Mouse (Mus musculus) CH12.LX (cell line): Measurements from ENCODE around the gene Sit1. TPM values are rescaled to one million over a fixed set of nuclear protein-coding genes. Genes with fewer than 3 reads are reported as not detected.

Experiments used
- DNase-seq: peaks from one replicate; pipeline ENCODE4 v3.0.0-alpha.2; 2013; ENCODE audit errors: extremely low read depth
- H3K27ac ChIP-seq: 2 replicates; pipeline ENCODE4 v1.5.1; 2012; ENCODE audit warnings: low read depth, mild to moderate bottlenecking, control low read depth, moderate library complexity; ENCODE audit not compliant: insufficient read depth
- H3K27me3 ChIP-seq: replicated peaks from 2 replicates; pipeline ENCODE3; 2012; ENCODE audit warnings: inconsistent platforms
- H3K36me3 ChIP-seq, 2 experiments: replicated peaks in 1 of 2; 2 replicates each; pipeline versions ENCODE3 to v1.6.1; 2012; ENCODE audit warnings: inconsistent platforms in 1 of 2, low read length in 1 of 2, mild to moderate bottlenecking in 1 of 2, mixed read lengths in 1 of 2, moderate library complexity in 1 of 2; ENCODE audit not compliant: control insufficient read depth in 1 of 2, insufficient read depth in 1 of 2
- H3K4me1 ChIP-seq, 2 experiments: 2 replicates each; pipeline ENCODE4 v1.6.1; 2012; ENCODE audit warnings: inconsistent platforms in 1 of 2, moderate library complexity in 1 of 2; ENCODE audit not compliant: insufficient read depth in 2 of 2, control insufficient read depth in 1 of 2
- H3K4me2 ChIP-seq: 2 replicates; pipeline ENCODE4 v1.6.1; 2012; ENCODE audit warnings: low read depth, mild to moderate bottlenecking, control low read depth; ENCODE audit not compliant: poor library complexity, insufficient read depth, severe bottlenecking
- H3K4me3 ChIP-seq, 3 experiments: fragments of 150-350 bp in 1 of 3; sonication (generic) in 1 of 3; replicated peaks in 1 of 3; 2 replicates each; pipeline versions ENCODE3 to v1.5.1; 2011 to 2012; ENCODE audit warnings: low read depth in 2 of 3, low read length in 2 of 3, mild to moderate bottlenecking in 2 of 3, moderate library complexity in 2 of 3, control low read depth in 1 of 3, improper control_type of control experiment in 1 of 3, inconsistent platforms in 1 of 3, mixed read lengths in 1 of 3; ENCODE audit not compliant: poor library complexity in 1 of 3
- H3K79me2 ChIP-seq: replicated peaks from 2 replicates; pipeline ENCODE4 v1.6.1; 2012; ENCODE audit warnings: mild to moderate bottlenecking, moderate library complexity; ENCODE audit not compliant: control insufficient read depth, poor library complexity, insufficient read depth, severe bottlenecking; ENCODE audit errors: extremely low read depth
- H3K9ac ChIP-seq: 2 replicates; pipeline ENCODE4 v1.6.1; 2012; ENCODE audit warnings: low read depth, mild to moderate bottlenecking, control low read depth, moderate library complexity; ENCODE audit not compliant: insufficient read depth
- H3K9me3 ChIP-seq: replicated peaks from 2 replicates; pipeline ENCODE3; 2012; ENCODE audit warnings: low read length, inconsistent platforms, mixed read lengths
- CTCF ChIP-seq, 2 experiments: IDR thresholded peaks in 1 of 2; conservative IDR thresholded peaks in 1 of 2; 2 replicates each; pipeline ENCODE4 v1.5.1; 2011 to 2012; ENCODE audit warnings: low read depth in 2 of 2, low read length in 2 of 2, improper control_type of control experiment in 1 of 2, inconsistent platforms in 1 of 2, mild to moderate bottlenecking in 1 of 2, moderate library complexity in 1 of 2
- E2F4 ChIP-seq: IDR thresholded peaks from 2 replicates; pipeline ENCODE4 v1.6.1; 2011; ENCODE audit warnings: low read depth, low read length, improper control_type of control experiment; ENCODE audit not compliant: insufficient replicate concordance
- EP300 ChIP-seq: IDR thresholded peaks from 2 replicates; pipeline ENCODE4 v1.6.1; 2011; ENCODE audit warnings: low read length, improper control_type of control experiment
- ETS1 ChIP-seq: conservative IDR thresholded peaks from 2 replicates; pipeline ENCODE4 v1.6.1; 2012; ENCODE audit warnings: low read depth, mild to moderate bottlenecking, inconsistent platforms, low read length, improper control_type of control experiment, moderate library complexity
- HCFC1 ChIP-seq: IDR thresholded peaks from 2 replicates; pipeline ENCODE4 v1.6.1; 2012; ENCODE audit warnings: low read depth, mild to moderate bottlenecking, inconsistent platforms, low read length, improper control_type of control experiment
- JUN ChIP-seq: IDR thresholded peaks from 2 replicates; pipeline ENCODE4 v1.6.1; 2011; ENCODE audit warnings: low read depth, mild to moderate bottlenecking, low read length, improper control_type of control experiment, moderate library complexity; ENCODE audit not compliant: insufficient read depth
- JUND ChIP-seq: conservative IDR thresholded peaks from 2 replicates; pipeline ENCODE4 v1.6.1; 2011; ENCODE audit warnings: low read depth, low read length, improper control_type of control experiment
- MAFK ChIP-seq: IDR thresholded peaks from 2 replicates; pipeline ENCODE4 v1.6.1; 2011; ENCODE audit warnings: low read length, improper control_type of control experiment; ENCODE audit not compliant: insufficient replicate concordance
- MAX ChIP-seq: IDR thresholded peaks from 2 replicates; pipeline ENCODE4 v1.6.1; 2011; ENCODE audit warnings: low read length, improper control_type of control experiment
- MXI1 ChIP-seq: IDR thresholded peaks from 2 replicates; pipeline ENCODE4 v1.6.1; 2011; ENCODE audit warnings: mild to moderate bottlenecking, low read depth, low read length, improper control_type of control experiment
- POLR2A ChIP-seq: IDR thresholded peaks from 2 replicates; pipeline ENCODE4 v1.6.1; 2011; ENCODE audit warnings: low read depth, mild to moderate bottlenecking, improper control_type of control experiment, low read length
- RCOR1 ChIP-seq: conservative IDR thresholded peaks from 2 replicates; pipeline ENCODE4 v1.6.1; 2012; ENCODE audit warnings: low read depth, mild to moderate bottlenecking, inconsistent platforms, low read length, improper control_type of control experiment
- SMC3 ChIP-seq: IDR thresholded peaks from 2 replicates; pipeline ENCODE4 v1.6.1; 2011; ENCODE audit warnings: low read depth, low read length, improper control_type of control experiment
- TCF12 ChIP-seq: IDR thresholded peaks from 2 replicates; pipeline ENCODE4 v1.6.1; 2014; ENCODE audit warnings: low read depth, mild to moderate bottlenecking, inconsistent platforms, low read length, improper control_type of control experiment
- UBTF ChIP-seq: IDR thresholded peaks from 2 replicates; pipeline ENCODE4 v1.6.1; 2012; ENCODE audit warnings: low read depth, mild to moderate bottlenecking, inconsistent platforms, low read length, improper control_type of control experiment, moderate library complexity
- USF1 ChIP-seq: IDR thresholded peaks from 2 replicates; pipeline ENCODE4 v1.6.1; 2014; ENCODE audit warnings: low read depth, mild to moderate bottlenecking, inconsistent platforms, low read length, improper control_type of control experiment
- USF2 ChIP-seq: conservative IDR thresholded peaks from 2 replicates; pipeline ENCODE4 v1.6.1; 2011; ENCODE audit warnings: low read depth, low read length, improper control_type of control experiment
- ZC3H11A ChIP-seq: IDR thresholded peaks from 2 replicates; pipeline ENCODE4 v1.6.1; 2012; ENCODE audit warnings: low read depth, mild to moderate bottlenecking, inconsistent platforms, low read length, improper control_type of control experiment
- ZNF384 ChIP-seq: IDR thresholded peaks from 2 replicates; pipeline ENCODE4 v1.6.1; 2012; ENCODE audit warnings: low read depth, low read length, improper control_type of control experiment, inconsistent platforms
- dilution Hi-C: fragments of 300-500 bp; cut with MboI; formaldehyde crosslinking; loops from 2 replicates; pipeline ENCODE4 v1.14.3; 2020; ENCODE audit warnings: low sequenced_read_pairs; ENCODE audit not compliant: extremely low pct_unique_long_range_greater_than_20kb, extremely low pct_ligation_motif_present
- in situ Hi-C: fragments of 300-500 bp; cut with MboI; formaldehyde crosslinking; loops from 3 replicates; pipeline ENCODE4 v1.14.3; 2019; ENCODE audit warnings: low sequenced_read_pairs, low pct_ligation_motif_present, low pct_unique_long_range_greater_than_20kb, mixed read lengths
- polyA plus RNA-seq: library from polyadenylated mRNA; unstranded; fragments of >175 nt; gene quantifications from 2 replicates; pipeline ENCODE4 v1.2.1, GENCODE M21; 2012; ENCODE audit warnings: low read depth; ENCODE audit not compliant: insufficient read length
- total RNA-seq, 2 experiments: library from RNA; depleted of rRNA; stranded (reverse); fragments of 300-350 nt in 1 of 2; fragments of >200 nt in 1 of 2; gene quantifications; 2 replicates each; pipeline ENCODE4 v1.2.3; 2012 to 2014

Gene Sit1
- total and polyA plus RNA-seq, 3 experiments, result 2.8 to 10.5 (median 10.1) TPM

DNA sequence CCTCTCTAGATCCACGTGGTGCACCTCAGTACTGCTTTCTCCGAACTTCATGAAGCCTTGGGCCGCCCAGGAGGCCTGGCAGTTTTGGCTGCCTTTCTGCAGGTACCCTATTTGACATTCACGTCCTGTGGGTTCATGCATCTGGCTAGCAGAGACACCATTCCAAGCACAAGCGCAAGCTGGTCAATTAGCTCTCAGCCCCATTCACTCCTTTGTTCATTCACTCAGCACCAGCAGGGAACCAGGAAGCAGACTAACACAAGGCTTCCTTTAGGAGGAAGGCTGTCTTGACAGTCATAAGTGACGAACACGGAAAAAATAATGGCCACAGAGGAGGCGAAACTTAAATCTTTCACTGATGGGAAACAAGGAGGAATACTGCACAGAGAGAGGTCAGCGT lies 25.6 kb upstream of the Sit1 start:
- H3K27ac ChIP-seq, result no peak overlapping the region
- H3K4me2 ChIP-seq, result no peak overlapping the region
- no peak overlapping the region for H3K4me3 ChIP-seq
- in situ Hi-C loops, result no loop called here
- dilution Hi-C loops, result no loop called here
- no peak for DNase-seq
- no peaks in the 10 kb centered on the region for H3K79me2 ChIP-seq
- H3K27me3 ChIP-seq, result peaks cover 88% of the 10 kb centered on the region
- H3K4me1 ChIP-seq, result no peaks in the 10 kb centered on the region
- TF ChIP-seq EP300 (no peak), MAFK (no peak), USF2 (no peak), TCF12 (no peak), JUND (no peak), POLR2A (no peak), RCOR1 (no peak), ZC3H11A (no peak), MXI1 (no peak), USF1 (no peak), SMC3 (no peak), CTCF (conservative IDR thresholded peaks at IDR 0.05 in 1 of 2, IDR thresholded peaks at IDR 0.05 in 1 of 2; ENCODE audit: low read depth in 2 of 2, low read length in 2 of 2) (no peak), MAX (no peak), ZNF384 (no peak)
- no peaks in the 10 kb centered on the region for H3K9me3 ChIP-seq
- no peak overlapping the region for H3K9ac ChIP-seq
- H3K36me3 ChIP-seq, result no peaks in the 10 kb centered on the region

DNA sequence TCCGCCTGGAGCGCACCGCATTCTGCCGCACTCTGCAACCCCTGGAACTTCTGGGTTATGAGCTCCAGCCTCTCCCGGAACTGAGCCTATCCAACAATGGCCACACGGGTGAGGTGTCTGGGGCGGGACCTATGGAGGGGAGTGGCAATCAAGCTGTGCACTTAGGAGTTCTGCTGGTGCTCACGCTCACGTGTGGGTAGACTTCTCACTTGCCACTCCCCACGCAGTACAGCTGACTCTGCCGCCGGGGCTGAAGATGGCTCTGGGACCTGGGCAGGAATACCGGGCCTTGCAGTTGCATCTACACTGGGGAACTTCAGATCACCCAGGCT lies 25.1 kb upstream of the Sit1 start:
- Histone ChIP-seq H3K4me3 (no peak overlapping the region), H3K4me2 (peak overlapping the region; percentile 18; the same call in 1 of the 2 replicates), H3K79me2 (no peaks in the 10 kb centered on the region), H3K27ac (no peak overlapping the region), H3K27me3 (peaks cover 88% of the 10 kb centered on the region), H3K4me1 (no peaks in the 10 kb centered on the region), H3K9me3 (no peaks in the 10 kb centered on the region), H3K9ac (no peak overlapping the region), H3K36me3 (no peaks in the 10 kb centered on the region)
- dilution Hi-C loops (no loop called here), in situ Hi-C loops (no loop called here)
- no peak for DNase-seq
- TF ChIP-seq UBTF (no peak), MXI1 (no peak), MAFK (no peak), HCFC1 (no peak), USF2 (no peak), E2F4 (no peak), ETS1 (no peak), RCOR1 (no peak), JUN (no peak)
